Mouse (Mus musculus): ENCODE results near the gene Gngt2. TPM values are rescaled to one million over a fixed set of nuclear protein-coding genes. Genes with fewer than 3 reads are reported as not detected.

Gene Gngt2
- total RNA-seq, 4 experiments from 2014 or later, result 11.6 to 19.0 (median 15.7) TPM

- DNase-seq (ENCODE audit: low spot score), result no peak
Observed at GRCm38 (mm10) chr11:95826317-95827167, 10.5 kb upstream of the Gngt2 start.

DNA sequence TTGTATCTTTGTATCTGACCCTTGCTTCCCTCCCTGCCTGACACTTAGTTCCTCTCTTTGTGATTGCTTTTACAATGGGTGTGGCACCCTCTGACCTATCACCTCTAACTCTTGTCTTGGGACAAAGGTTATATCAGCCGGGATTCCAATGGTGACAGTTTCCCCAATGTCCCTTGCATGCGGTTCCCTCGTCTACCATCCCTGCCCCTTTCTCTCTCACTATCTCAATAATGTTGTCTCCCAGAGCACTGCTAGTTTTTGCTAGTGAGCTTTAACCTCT is 9.9 kb upstream of the Gngt2 start:
- no peak for DNase-seq (ENCODE audit: low spot score)

GRCm38 (mm10) chr11:95827464-95828085 is 9.4 kb upstream of the Gngt2 start:
- peak; percentile 80 for DNase-seq (ENCODE audit: low spot score)

GRCm38 (mm10) chr11:95828181-95828964 is 8.6 kb upstream of the Gngt2 start:
- DNase-seq (ENCODE audit: low spot score), result no peak

DNA sequence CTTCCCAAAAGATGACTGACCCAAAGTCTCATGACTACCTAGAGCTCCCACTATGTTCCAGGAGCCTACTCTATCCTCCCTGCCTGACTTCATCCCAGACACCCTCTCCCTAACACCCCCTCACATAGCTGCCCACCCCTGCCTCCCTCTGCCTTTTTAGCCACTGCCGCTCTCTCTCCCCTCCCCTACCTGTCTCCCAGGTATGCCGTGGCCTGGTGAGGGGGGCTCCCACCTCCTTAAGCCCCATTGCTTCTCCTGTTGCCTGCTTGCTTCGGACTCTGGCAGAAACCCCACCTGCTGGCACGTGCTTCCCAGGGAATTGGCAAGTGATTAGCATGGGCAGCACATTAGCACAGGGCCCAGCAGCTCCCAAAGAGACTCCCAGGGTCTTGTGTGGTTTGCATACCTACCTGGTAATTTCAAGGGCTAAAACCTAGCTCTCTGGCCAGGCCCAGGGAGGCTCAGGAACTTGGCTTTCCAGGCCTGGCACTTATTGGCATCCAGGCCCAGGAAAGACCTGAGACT is 7.4 kb upstream of the Gngt2 start:
- no peak for DNase-seq (ENCODE audit: low spot score)

DNA sequence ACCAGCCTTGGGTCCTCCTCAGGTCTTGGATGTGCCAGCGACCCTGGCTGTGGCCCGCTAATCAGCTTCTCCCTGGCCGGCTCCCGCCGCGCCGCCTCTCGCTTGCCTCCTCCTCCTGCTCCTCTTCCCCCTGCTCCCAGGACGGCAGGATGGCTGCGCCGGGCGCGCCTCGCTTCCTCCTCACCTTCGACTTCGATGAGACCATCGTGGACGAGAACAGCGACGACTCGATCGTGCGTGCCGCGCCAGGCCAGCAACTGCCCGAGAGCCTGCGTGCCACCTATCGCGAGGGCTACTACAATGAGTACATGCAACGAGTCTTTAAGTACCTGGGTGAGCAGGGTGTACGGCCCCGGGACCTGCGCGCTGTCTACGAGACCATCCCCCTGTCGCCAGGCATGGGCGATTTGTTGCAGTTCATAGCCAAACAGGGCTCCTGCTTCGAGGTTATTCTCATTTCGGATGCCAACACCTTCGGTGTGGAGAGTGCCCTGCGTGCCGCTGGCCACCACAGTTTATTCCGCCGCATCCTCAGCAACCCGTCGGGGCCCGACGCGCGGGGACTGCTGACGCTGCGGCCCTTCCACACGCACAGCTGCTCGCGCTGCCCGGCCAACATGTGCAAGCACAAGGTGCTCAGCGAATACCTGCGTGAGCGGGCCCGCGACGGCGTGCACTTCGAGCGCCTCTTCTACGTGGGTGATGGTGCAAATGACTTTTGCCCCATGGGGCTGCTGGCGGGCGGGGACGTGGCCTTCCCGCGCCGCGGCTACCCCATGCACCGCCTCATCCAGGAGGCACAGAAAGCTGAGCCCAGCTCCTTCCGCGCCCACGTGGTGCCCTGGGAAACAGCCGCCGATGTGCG is 6.4 kb upstream of the Gngt2 start:
- no peak for DNase-seq (ENCODE audit: low spot score)

DNA sequence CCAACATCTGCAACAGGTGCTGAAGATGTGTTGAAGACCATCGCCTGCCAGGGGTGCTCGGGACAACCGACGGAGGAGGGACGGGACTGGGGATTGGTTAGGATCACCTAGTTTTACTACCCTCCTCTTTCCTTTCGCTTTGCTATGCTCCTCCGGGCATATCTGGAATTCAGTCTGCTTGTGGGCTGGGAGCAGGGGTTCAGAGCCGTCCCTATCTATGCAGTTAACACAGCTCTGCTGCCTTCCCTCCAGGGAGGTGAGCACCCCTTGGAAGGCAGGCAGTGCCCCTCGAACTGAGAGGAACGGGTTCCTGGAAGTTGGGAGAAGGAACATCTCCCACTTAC is 5.8 kb upstream of the Gngt2 start:
- no peak for DNase-seq (ENCODE audit: low spot score)

- no peak for DNase-seq (ENCODE audit: low spot score)
Observed at GRCm38 (mm10) chr11:95831641-95832040, 5.4 kb upstream of the Gngt2 start.

DNA sequence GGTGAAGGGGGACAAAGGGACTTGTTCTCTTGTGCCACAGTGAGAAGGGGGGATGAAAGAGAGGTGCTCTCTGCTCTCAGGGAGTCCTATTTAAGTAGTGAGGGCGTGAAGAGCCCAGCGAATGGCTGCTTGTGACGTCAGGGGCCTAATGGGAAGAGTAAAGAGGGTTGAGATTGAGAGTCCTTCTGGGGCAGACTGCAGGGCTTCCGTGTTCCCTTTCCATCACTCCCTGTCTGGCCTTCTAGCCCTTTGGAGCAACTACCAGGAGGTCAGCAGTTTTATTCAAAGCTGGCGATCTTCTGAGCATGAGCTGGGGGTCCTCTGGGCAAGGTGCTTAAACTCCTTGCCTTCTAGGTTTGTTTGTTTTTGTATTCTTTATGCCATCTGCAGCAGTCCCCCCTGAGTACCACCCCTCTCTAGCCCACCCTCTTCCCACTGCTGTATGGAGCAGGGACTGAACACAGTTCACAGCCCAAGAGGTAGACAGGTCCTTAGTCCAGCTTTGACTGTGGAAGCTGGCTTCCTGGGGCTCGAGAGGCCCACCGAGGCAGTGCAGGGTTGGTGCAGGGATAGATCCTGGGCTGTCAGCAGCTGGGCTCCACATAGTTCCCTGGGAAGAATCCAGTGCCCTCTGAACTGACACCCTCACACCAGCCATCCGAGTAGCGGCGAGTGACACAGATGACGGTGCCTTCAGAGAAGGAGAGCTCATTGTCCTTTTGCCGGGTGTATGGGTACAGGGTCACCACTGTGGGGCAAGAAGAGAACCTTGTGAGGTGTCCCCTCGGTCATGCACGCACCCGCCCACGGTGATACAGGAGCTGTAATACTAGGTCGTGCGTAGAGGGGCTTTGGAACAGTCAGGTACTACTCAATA is 4.6 kb upstream of the Gngt2 start:
- no peak for DNase-seq (ENCODE audit: low spot score)

DNA sequence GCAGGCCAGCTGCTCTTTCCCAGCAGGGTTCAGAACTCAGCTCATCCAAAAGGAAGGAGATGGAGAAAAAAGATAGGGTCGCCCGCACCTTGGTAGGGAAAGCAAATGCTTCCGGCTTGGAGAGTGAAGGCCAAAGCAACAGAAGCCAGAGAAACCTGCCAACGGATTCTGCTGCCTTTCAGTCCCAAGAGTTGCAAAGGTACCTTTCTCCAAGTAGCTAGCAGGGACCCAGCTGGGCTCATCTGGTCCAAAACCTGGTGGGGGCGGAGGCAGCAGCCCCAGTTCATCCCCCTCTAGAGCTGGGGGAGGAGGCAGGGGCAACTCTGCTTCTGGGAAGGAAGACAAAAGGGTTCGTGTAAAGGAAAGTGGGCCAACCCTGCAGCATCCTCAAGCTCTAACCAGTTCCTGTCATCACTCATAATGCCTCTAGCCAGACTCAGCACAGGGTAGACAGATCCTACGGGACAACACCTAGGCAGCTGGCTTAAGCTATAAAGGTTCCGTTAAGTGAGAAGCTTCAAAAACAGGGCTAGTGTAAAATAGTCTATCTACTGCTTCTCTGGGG is 3.9 kb upstream of the Gngt2 start:
- no peak for DNase-seq (ENCODE audit: low spot score)

DNA sequence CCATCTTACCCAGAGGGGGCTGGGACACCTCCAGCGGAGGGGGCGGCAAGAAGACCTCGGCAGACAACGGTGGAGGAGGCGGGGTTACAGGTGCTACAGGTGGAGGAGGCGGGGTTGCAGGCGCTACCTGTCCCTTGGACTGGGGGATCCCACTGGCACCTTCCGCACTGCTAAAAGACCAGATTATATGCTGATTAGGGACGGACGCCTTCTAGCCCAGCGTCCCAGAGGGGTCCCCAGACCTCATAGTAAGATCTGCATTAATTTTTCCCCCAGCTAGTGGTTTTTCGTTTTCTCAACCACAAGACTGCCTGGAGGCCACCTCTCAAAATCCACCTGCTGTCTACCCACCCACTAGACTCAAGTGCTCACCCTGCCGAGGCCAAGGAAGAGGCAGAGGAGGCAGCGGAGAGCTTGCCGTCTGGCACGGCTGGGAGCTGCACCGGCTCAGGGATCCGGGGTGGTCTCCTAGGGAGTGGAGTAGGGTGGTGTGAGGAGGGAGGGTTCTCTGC is 3.3 kb upstream of the Gngt2 start:
- DNase-seq (ENCODE audit: low spot score), result no peak

GRCm38 (mm10) chr11:95834143-95834667 is 2.8 kb upstream of the Gngt2 start:
- no peak for DNase-seq (ENCODE audit: low spot score)

DNA sequence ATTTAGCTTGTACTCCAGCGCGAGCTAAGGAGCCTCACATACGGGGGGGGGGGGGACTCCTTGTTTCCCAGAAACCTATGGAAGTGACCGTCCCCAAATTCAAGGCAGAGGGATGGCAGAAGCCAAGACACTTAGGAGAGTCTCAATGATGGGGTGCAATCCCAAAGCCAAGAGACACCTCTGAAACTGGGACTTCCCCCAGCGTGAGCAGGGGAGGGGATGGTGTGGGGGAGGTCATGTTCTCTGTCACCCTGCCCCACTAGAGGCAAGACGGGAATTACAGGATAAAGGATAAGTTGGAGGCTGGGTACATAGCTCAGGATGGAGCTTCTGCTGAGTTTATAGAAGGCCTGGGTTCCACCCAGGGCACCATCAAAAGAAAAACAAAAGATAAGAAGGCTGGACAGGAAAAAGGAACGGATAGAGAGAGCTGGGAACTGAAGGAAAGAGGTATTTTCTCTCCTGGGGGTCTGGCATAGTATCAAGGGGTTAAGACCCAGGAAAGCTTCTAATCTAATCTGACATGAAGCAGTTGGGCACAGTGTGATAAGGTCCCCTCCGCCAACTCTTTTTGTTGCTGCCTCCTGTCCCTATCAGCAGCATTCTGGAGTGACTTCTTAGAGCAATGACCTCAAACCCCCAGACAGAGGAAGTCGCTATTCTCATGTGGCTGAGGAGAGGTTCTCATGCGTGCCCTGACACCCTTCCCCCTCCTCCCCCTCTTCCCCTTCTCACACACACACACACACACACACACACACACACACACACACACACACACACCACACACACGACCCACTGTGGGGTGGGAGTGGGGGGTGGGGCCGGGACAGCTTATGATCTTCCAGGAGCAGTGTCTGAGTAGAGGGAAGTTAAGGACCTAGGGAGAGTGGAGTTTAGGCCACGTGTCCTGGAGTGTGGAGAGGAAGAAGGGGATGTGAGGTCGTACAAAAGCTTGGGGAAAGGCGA is 2.0 kb upstream of the Gngt2 start:
- DNase-seq (ENCODE audit: low spot score), result no peak

GRCm38 (mm10) chr11:95835832-95836231 is 1.2 kb upstream of the Gngt2 start:
- DNase-seq (ENCODE audit: low spot score), result no peak

DNA sequence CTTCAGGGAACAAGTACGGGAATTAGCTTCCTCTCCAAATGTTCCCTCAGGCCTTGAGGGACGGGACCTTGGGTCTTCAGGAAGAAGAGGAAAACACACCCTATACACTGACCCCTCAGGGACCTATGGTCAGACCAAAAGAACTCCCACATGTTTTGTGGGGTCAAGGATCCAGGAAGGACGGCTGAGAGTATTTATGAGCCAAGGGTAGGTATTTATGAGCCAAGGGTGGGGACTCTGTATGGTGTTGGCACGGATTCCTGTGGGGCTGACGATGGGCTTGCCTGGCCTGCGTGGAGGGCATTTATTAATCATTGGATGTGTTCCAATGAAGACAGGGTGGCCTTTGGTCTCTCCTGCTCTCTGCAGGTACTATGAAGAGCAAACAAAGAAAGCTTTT is 583 bp upstream of the Gngt2 start:
- DNase-seq (ENCODE audit: low spot score), result peak; percentile 60

DNA sequence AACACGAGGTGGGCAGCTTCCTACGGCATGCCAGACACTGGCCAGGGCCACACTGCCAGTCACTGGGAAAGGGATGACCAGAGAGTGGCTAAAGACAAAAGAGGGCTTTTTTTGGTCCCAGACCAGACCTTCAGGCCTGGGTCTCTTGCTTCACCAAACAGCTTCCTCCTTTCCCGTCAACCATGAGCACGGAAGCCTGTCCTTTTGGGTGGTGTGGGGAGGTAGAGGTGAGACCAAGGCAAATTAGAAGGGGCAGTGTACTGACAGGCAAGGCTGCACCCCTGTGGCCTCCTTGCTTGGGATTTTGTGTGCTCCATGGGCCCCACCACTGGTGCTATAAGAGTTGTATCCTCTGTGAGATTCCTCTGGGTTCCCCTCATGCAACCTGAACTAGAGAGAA is 1.6 kb downstream of the Gngt2 start:
- DNase-seq (ENCODE audit: low spot score), result no peak

DNA sequence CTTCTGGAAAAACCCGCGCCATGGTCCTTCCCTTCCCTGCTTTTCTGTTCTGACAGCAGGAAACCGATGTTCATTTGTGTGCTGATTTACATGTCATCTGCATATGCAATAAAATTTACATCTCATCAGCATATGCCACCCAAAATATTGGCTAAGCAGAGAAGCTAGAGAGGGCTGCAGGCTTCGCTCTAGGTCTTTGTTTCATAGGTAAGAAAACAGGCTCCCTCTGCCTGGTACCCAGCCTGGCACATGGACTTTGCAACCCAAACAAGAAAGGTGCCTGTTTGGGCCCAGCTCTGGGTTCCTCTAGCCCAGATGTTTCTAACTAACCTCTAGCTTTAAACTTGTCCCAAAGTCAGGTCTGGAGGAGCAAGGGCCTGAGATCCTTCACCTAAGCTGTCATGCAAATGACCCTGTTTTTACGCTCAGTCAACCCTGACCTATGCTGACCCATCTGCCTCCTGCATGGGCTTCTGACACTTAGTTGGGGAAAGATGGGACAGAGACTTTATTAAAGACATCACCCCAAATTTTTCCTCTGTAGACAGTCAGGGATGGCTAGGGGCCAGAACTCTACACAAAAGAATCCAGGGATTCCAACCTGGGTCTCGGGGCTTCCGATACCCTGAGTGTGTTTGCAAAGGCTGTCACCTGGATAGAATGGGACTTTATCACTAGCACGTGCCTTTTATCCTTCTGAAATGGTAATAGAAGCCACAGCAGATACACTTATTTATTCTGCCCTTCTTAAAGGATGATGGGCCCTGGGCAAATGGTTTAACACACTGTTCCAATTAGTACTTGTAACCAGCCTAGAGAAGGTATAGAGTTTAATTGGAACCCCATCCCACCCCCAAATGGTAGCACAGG is 2.2 kb downstream of the Gngt2 start:
- DNase-seq (ENCODE audit: low spot score), result no peak
